Mouse (Mus musculus): ENCODE results near the gene Heatr9.

GRCm38 (mm10) chr11:83468765-83469164 is 53.2 kb downstream of the Heatr9 start:
- no peak for TF ChIP-seq GATA1 (IDR thresholded peaks at IDR 0.05; ENCODE audit: borderline replicate concordance, low read length)
- no peak for TF ChIP-seq CTCF (IDR thresholded peaks at IDR 0.05; ENCODE audit: low read depth, low read length)
- TF ChIP-seq POLR2AphosphoS5 (IDR thresholded peaks at IDR 0.05; ENCODE audit: insufficient replicate concordance, low read depth, low read length): no peak
- no peak for TF ChIP-seq TAL1 (conservative IDR thresholded peaks at IDR 0.05; ENCODE audit: low read depth, low read length)
- no peak for TF ChIP-seq GATA2 (IDR thresholded peaks at IDR 0.05; ENCODE audit: borderline replicate concordance, low read depth, low read length)

Data from G1E (cell line).